ENCODE assay signal across 15 mouse cellular contexts in genomic region chr13:53875546-53875945, GRCm38 (mm10).
"Had no signal": no experiment of that assay in that cellular context is flagged by ENCODE, and none has a peak within 500 bp of the region (broad histone marks: within the 10 kb centered on the region; RNA-seq: fewer than 3 reads in every experiment).

No protein-coding gene starts in this region.

- H3K27ac ChIP-seq: kidney, postnatal 0 days; limb, embryonic 15.5 days; liver, embryonic 12.5 days; midbrain, embryonic 10.5 days; neural tube, embryonic 15.5 days; stomach, embryonic 15.5 days had no signal

- H3K4me3 ChIP-seq: limb, embryonic 15.5 days; liver, embryonic 12.5 days; midbrain, embryonic 10.5 days; myocyte; neural tube, embryonic 15.5 days; stomach, embryonic 15.5 days had no signal

- DNase-seq: kidney, adult 9 months; kidney, postnatal 36 days; lung, embryonic 14.5 days; lung, postnatal 10 days; lung, postnatal 4 days; midbrain, embryonic 14.5 days; thymus, adult 2 months; thymus, postnatal 25 days had no signal
